Mouse (Mus musculus): ENCODE results near the gene 1700088E04Rik. TPM values are rescaled to one million over a fixed set of nuclear protein-coding genes. Genes with fewer than 3 reads are reported as not detected.

1700088E04Rik gene
- 1 to 10 TPM in 1 of 2 experiments, under 1 TPM in 1; 0.96 to 1.6 TPM for total RNA-seq (2021)
- long read RNA-seq, experiment 1, partial matches to known transcripts = 0 of 2 reads
- long read RNA-seq, experiment 1, other reads (novel, unspliced or antisense) = 2 of 2 reads
- long read RNA-seq, experiment 2, partial matches to known transcripts = 0 of 2 reads
- long read RNA-seq, experiment 2, other reads (novel, unspliced or antisense) = 0 of 2 reads

GRCm38 (mm10) chr15:79140866-79141565 lies at the start of gene 1700088E04Rik, which contains the start of gene Polr2f:
Gene 1700088E04Rik, minus strand, starts transcription at chr15:79141253.
Gene Polr2f, plus strand, starts transcription at chr15:79141009.
- peak; percentile 91 to 94 for DNase-seq (ENCODE audit: low spot score in 2 of 2)

GRCm38 (mm10) chr15:79187819-79188218 lies 46.8 kb upstream of the 1700088E04Rik start:
- DNase-seq (ENCODE audit: low spot score in 2 of 2) = no peak

- no peak for DNase-seq (ENCODE audit: low spot score in 2 of 2)
Measured at GRCm38 (mm10) chr15:79185213-79185612, 44.2 kb upstream of the 1700088E04Rik start.

GRCm38 (mm10) chr15:79176905-79177304 lies 35.9 kb upstream of the 1700088E04Rik start:
- no peak for DNase-seq (ENCODE audit: low spot score in 2 of 2)

GRCm38 (mm10) chr15:79166712-79167111 lies 25.7 kb upstream of the 1700088E04Rik start:
- DNase-seq (ENCODE audit: low spot score in 2 of 2) = no peak

- no peak for DNase-seq (ENCODE audit: low spot score in 2 of 2)
Measured at GRCm38 (mm10) chr15:79165140-79165539, 24.1 kb upstream of the 1700088E04Rik start, which contains the start of gene Sox10. Gene Sox10, minus strand, starts transcription at chr15:79165240.

- no peak for DNase-seq (ENCODE audit: low spot score in 2 of 2)
Measured at GRCm38 (mm10) chr15:79164251-79164650, 23.2 kb upstream of the 1700088E04Rik start.

- DNase-seq (ENCODE audit: low spot score in 2 of 2) = no peak
Measured at GRCm38 (mm10) chr15:79162822-79163221, 21.8 kb upstream of the 1700088E04Rik start.

GRCm38 (mm10) chr15:79162301-79162700 lies 21.2 kb upstream of the 1700088E04Rik start:
- no peak for DNase-seq (ENCODE audit: low spot score in 2 of 2)

- no peak for DNase-seq (ENCODE audit: low spot score in 2 of 2)
Measured at GRCm38 (mm10) chr15:79155572-79155971, 14.5 kb upstream of the 1700088E04Rik start.

GRCm38 (mm10) chr15:79152709-79153108 lies 11.7 kb upstream of the 1700088E04Rik start:
- no peak for DNase-seq (ENCODE audit: low spot score in 2 of 2)

- no peak for DNase-seq (ENCODE audit: low spot score in 2 of 2)
Measured at GRCm38 (mm10) chr15:79151881-79152280, 10.8 kb upstream of the 1700088E04Rik start.

- DNase-seq (ENCODE audit: low spot score in 2 of 2) = peak; percentile 75 to 86
Measured at GRCm38 (mm10) chr15:79148533-79148932, 7.5 kb upstream of the 1700088E04Rik start.

- DNase-seq (ENCODE audit: low spot score in 2 of 2) = no peak
Measured at GRCm38 (mm10) chr15:79145522-79145921, 4.5 kb upstream of the 1700088E04Rik start.

- no peak for DNase-seq (ENCODE audit: low spot score in 2 of 2)
Measured at GRCm38 (mm10) chr15:79144021-79144420, 3.0 kb upstream of the 1700088E04Rik start.

- DNase-seq (ENCODE audit: low spot score in 2 of 2) = no peak
Measured at GRCm38 (mm10) chr15:79143316-79143715, 2.3 kb upstream of the 1700088E04Rik start.

- no peak for DNase-seq (ENCODE audit: low spot score in 2 of 2)
Measured at GRCm38 (mm10) chr15:79141566-79141917, 489 bp upstream of the 1700088E04Rik start.

GRCm38 (mm10) chr15:79139640-79140039 lies 1.4 kb downstream of the 1700088E04Rik start:
- DNase-seq (ENCODE audit: low spot score in 2 of 2) = no peak

GRCm38 (mm10) chr15:79135783-79136575 lies 5.1 kb downstream of the 1700088E04Rik start:
- DNase-seq (ENCODE audit: low spot score in 2 of 2) = no peak

- no peak for DNase-seq (ENCODE audit: low spot score in 2 of 2)
Measured at GRCm38 (mm10) chr15:79135332-79135731, 5.7 kb downstream of the 1700088E04Rik start.

- no peak for DNase-seq (ENCODE audit: low spot score in 2 of 2)
Measured at GRCm38 (mm10) chr15:79134496-79135270, 6.4 kb downstream of the 1700088E04Rik start.
